Mouse (Mus musculus) B cell, adult 67 days (primary cell): ENCODE results near the gene Olfr603. TPM values are rescaled to one million over a fixed set of nuclear protein-coding genes. Genes with fewer than 3 reads are reported as not detected.

Experiments
- total RNA-seq, 2 experiments: library from RNA; stranded (reverse); gene quantifications; 4 replicates each; pipeline ENCODE4 v1.2.4; 2023

Olfr603 gene
- not detected for total RNA-seq

DNA sequence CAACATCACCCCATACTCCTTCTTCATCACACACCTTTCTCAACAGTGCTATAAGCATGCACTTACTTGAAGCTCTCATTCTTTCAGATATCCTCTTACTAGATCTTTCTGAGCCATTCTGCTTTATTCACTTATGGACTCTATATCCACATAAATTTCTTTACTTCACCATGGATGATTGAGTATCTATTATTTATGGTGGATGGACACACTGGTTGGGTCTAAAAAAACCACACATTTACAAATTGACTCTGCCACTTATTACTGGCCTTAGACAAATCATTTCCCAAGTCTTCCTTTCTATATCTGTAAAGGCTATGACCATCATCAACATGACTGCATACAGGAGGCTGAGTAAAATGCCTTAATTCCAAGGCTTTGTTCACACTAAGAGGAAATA is at the start of gene Olfr603:
Olfr603 (minus strand) TSS at position 101 of the 400 bp plus-strand sequence.

DNA sequence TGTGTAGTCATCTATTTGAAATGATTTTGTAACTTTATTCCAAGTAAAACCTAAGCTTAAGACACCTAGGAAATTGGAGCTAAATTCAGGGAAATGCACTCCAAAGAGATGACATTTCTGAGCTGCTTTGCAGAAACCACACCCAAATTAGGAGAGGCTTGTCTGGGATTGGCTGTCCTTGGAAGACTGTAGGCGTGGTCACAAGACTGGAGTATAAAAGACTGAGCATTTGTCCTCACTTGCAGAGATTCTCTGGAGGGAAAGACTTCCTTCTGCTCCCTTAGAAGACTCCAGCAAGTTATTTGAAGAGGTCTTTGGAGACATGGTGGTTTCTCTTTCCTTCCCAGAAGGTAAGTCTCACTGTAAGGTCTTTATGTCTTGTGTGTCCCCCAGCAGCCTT is 28.8 kb upstream of the Olfr603 start, which contains the start of gene Usp17lc:
Usp17lc (plus strand) TSS at position 301 of the 400 bp plus-strand sequence.

DNA sequence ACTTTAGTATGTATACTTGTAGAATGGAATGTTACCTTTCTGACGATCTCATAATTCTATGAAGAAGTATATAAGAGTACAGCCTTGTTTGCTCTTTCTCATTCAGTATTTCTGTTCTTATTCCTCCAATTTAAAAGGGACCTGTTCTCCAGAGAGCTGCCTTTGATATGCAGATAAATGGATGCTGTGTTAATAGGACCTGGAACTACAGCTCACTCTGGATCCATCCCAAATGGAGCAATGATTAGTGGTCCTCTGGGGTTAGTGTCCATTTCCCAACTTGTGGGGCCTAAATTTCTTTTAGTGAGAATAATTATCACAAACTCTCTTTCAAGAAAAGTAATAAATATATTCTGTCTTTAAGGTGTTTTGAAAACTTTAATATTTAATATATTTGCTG is 23.4 kb downstream of the Olfr603 start, which contains the start of gene Olfr601:
Olfr601 (minus strand) TSS at position 101 of the 400 bp plus-strand sequence.

DNA sequence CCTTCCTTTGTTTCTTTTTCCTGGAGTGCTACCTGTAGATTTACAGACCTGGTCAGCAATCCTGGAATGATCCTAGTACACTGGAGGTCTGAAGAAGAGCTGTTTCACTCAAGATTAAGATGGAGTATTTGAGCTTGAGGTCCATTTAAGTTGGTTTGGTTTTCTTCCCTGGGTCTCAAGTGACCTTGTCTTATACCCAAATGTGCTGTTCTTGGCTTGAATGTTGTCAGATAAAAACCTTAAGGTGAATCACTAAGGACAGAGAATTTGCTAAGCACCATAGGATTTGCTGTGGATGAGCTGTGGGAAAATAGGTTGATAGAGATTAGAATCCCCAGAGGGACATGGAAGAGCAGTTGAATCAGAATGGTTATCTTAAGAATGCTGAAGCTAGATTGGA is 36.4 kb downstream of the Olfr603 start, which contains the start of gene Olfr600:
Olfr600 (minus strand) TSS at position 101 of the 400 bp plus-strand sequence.

DNA sequence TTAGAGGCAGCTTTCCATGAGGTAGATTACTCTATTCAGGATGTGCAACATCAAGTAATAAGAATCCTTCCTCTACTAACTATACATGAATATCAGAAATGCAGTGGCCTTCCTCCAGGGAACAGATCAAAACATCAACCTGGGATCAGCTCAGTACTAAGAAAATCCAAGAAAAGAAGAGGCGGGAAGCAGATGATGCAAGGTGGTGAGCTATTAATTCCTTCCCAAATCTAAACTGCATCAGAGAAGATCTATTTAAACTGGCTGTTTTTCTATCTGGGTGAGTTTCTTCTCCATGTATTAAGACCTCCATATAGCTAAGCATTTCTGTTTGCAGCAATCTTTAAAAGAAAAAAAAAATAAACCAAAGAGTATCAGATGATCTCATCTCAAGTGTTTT is 50.4 kb downstream of the Olfr603 start, which contains the start of gene Olfr599:
Olfr599 (plus strand) TSS at position 301 of the 400 bp plus-strand sequence.

Other genes with a start within 250 kb of the Olfr603 start
- not detected for gene Olfr588-ps1, start 245.3 kb downstream of the Olfr603 start, total RNA-seq
- not detected for gene Olfr589, start 229.8 kb downstream of the Olfr603 start, total RNA-seq
- not detected for gene Olfr591, start 207.8 kb downstream of the Olfr603 start, total RNA-seq
- not detected for gene Olfr592, start 201.4 kb downstream of the Olfr603 start, total RNA-seq
- not detected for gene Olfr593, start 174.3 kb downstream of the Olfr603 start, total RNA-seq
- not detected for gene Olfr594, start 169.2 kb downstream of the Olfr603 start, total RNA-seq
- gene Usp17ld, start 133.7 kb downstream of the Olfr603 start, total RNA-seq = not detected
- not detected for gene Olfr596, start 80.5 kb downstream of the Olfr603 start, total RNA-seq
- gene Olfr597, start 69.9 kb downstream of the Olfr603 start, total RNA-seq = not detected
- gene Olfr598, start 62.6 kb downstream of the Olfr603 start, total RNA-seq = not detected
- gene Olfr599, start 50.3 kb downstream of the Olfr603 start, total RNA-seq = not detected
- gene Olfr600, start 36.5 kb downstream of the Olfr603 start, total RNA-seq = not detected
- not detected for gene Olfr601, start 23.5 kb downstream of the Olfr603 start, total RNA-seq
- gene Usp17lc, start 28.9 kb upstream of the Olfr603 start, total RNA-seq = not detected
- not detected for gene Olfr605, start 59.3 kb upstream of the Olfr603 start, total RNA-seq
- gene Olfr606, start 62.9 kb upstream of the Olfr603 start, total RNA-seq = not detected
- not detected for gene Olfr607, start 78.0 kb upstream of the Olfr603 start, total RNA-seq
- not detected for gene Olfr608, start 83.7 kb upstream of the Olfr603 start, total RNA-seq
- gene Olfr609, start 111.9 kb upstream of the Olfr603 start, total RNA-seq = not detected
- not detected for gene Olfr610, start 125.9 kb upstream of the Olfr603 start, total RNA-seq
- not detected for gene Olfr611, start 134.7 kb upstream of the Olfr603 start, total RNA-seq
- not detected for gene Olfr612, start 156.5 kb upstream of the Olfr603 start, total RNA-seq
- gene Olfr613, start 161.9 kb upstream of the Olfr603 start, total RNA-seq = not detected
- not detected for gene Olfr615, start 169.9 kb upstream of the Olfr603 start, total RNA-seq
- not detected for gene Olfr616, start 183.0 kb upstream of the Olfr603 start, total RNA-seq
- gene Olfr617, start 186.9 kb upstream of the Olfr603 start, total RNA-seq = not detected
- gene Olfr618, start 203.9 kb upstream of the Olfr603 start, total RNA-seq = not detected
- gene Olfr619, start 214.4 kb upstream of the Olfr603 start, total RNA-seq = not detected
- not detected for gene Olfr620, start 226.4 kb upstream of the Olfr603 start, total RNA-seq